Mouse (Mus musculus) heart, embryonic 14.5 days (tissue): ENCODE data around the gene Hamp. TPM values are rescaled to one million over a fixed set of nuclear protein-coding genes. Genes with fewer than 3 reads are reported as not detected.
A peak's percentile ranks its signal among the peaks of the same experiment; 100 is the strongest.

Experiments
- ATAC-seq: fragments of 200-750 bp; cut with Nextera tagmentation; 2 replicates; pipeline ENCODE4 v1.8.0; 2017; ENCODE audit warnings: low read depth, moderate TSS enrichment; ENCODE audit not compliant: insufficient number of reproducible peaks, insufficient read depth, low FRiP score
- H3K27ac ChIP-seq, 2 experiments: fragments of 200-500 bp in 1 of 2; fragments of 300-500 bp in 1 of 2; sonication (generic) in 1 of 2; replicated peaks in 1 of 2; 2 replicates each; pipeline ENCODE4 v1.5.1; 2012 to 2014; ENCODE audit warnings: low read depth in 2 of 2, low read length in 2 of 2, control low read depth in 1 of 2, mild to moderate bottlenecking in 1 of 2, mixed read lengths in 1 of 2; ENCODE audit not compliant: control insufficient read depth in 1 of 2, insufficient read depth in 1 of 2
- H3K27me3 ChIP-seq: fragments of 300-500 bp; sonication (generic); 2 replicates; pipeline ENCODE4 v1.6.1; 2014; ENCODE audit warnings: mild to moderate bottlenecking, low read length, control low read depth; ENCODE audit not compliant: control insufficient read depth, insufficient read depth
- H3K36me3 ChIP-seq: fragments of 300-500 bp; sonication (generic); 2 replicates; pipeline ENCODE4 v1.6.1; 2014; ENCODE audit warnings: mild to moderate bottlenecking, control low read depth, low read length, mixed read lengths; ENCODE audit not compliant: control insufficient read depth, insufficient read depth
- H3K4me1 ChIP-seq, 2 experiments: fragments of 200-500 bp in 1 of 2; fragments of 300-500 bp in 1 of 2; sonication (generic) in 1 of 2; 2 replicates each; pipeline ENCODE4 v1.6.1; 2012 to 2014; ENCODE audit warnings: low read length in 2 of 2, control low read depth in 1 of 2, mixed read lengths in 1 of 2; ENCODE audit not compliant: control insufficient read depth in 2 of 2, insufficient read depth in 2 of 2
- H3K4me2 ChIP-seq: fragments of 300-500 bp; sonication (generic); 2 replicates; pipeline ENCODE4 v1.6.1; 2014; ENCODE audit warnings: mild to moderate bottlenecking, low read length
- H3K4me3 ChIP-seq, 2 experiments: fragments of 200-500 bp in 1 of 2; fragments of 300-500 bp in 1 of 2; sonication (generic) in 1 of 2; 2 replicates each; pipeline ENCODE4 v1.5.1; 2012 to 2014; ENCODE audit warnings: low read length in 2 of 2, mild to moderate bottlenecking in 2 of 2, control low read depth in 1 of 2, low read depth in 1 of 2, moderate library complexity in 1 of 2; ENCODE audit not compliant: control insufficient read depth in 1 of 2, insufficient read depth in 1 of 2
- H3K9ac ChIP-seq: fragments of 300-500 bp; sonication (generic); 2 replicates; pipeline ENCODE4 v1.6.1; 2014; ENCODE audit warnings: mild to moderate bottlenecking, low read length
- H3K9me3 ChIP-seq: fragments of 300-500 bp; sonication (generic); 2 replicates; pipeline ENCODE4 v1.6.1; 2016; ENCODE audit warnings: low read length, control low read depth; ENCODE audit not compliant: control insufficient read depth
- WGBS: fragments of 180-500 bp; shearing (Covaris S2); extraction: QIAGEN DNeasy Blood & Tissue Kit; methylation state at CpG from one replicate; pipeline ENCODE4 v1.1.7; 2014; 5-methylcytosine and 5-hydroxymethylcytosine counted together
- polyA plus RNA-seq: library from polyadenylated mRNA; unstranded; fragments of >200 nt; fragmentation: Nextera tagmentation; extraction: Ambion mirVana; gene quantifications from 2 replicates; pipeline ENCODE4 v1.2.1, GENCODE M21; 2014

The Hamp gene
- polyA plus RNA-seq = not detected in 2 replicates

GRCm38 (mm10) chr7:30943909-30944635 lies at the start of gene Hamp:
TSS of gene Hamp (minus strand) at chr7:30944032.
- Histone ChIP-seq H3K9ac (no peak within 1 kb of the TSS), H3K4me3 (no peak within 1 kb of the TSS), H3K27ac (no peak within 1 kb of the TSS), H3K4me1 (no peaks in the 10 kb centered on the region), H3K27me3 (no peaks in the 10 kb centered on the region), H3K4me2 (no peak within 1 kb of the TSS), H3K9me3 (no peaks in the 10 kb centered on the region), H3K36me3 (peaks cover 24% of the 10 kb centered on the region)
- ATAC-seq = no peak
- WGBS = 61% methylated on average over 9 of the region's 9 CpGs

DNA sequence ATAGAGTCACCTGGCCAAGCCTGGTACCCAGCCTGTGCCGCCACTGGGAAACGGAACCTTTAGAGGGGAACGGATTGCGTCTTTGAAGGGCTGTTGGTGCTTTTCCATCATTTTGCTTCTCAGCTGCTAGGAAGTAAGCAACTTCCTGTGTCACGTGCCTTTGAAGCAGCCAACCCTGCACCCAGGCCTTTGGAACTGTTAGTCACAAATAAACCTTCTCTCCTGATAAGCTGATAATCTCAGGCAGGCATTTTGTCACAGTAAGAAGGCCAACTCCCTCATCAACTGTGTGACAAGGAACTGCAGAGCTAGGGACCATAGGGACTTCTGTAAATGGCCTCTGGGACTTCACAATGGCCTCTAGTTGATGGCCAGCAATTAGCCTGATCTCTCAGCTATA lies 48.3 kb upstream of the Hamp start:
- Histone ChIP-seq H3K9ac (no peak overlapping the region), H3K27ac (no peak overlapping the region), H3K36me3 (no peaks in the 10 kb centered on the region), H3K4me2 (no peak overlapping the region), H3K9me3 (peaks cover 8% of the 10 kb centered on the region; the same call in 1 of the 2 replicates), H3K4me3 (no peak overlapping the region), H3K27me3 (no peaks in the 10 kb centered on the region), H3K4me1 (peaks cover 5 to 9% of the 10 kb centered on the region in 2 experiments; a peak in 3 of 4 replicates)
- WGBS = 55% methylated on average over 5 of the region's 5 CpGs
- ATAC-seq = no peak

GRCm38 (mm10) chr7:30988519-30989162 lies 44.8 kb upstream of the Hamp start:
- Histone ChIP-seq H3K36me3 (no peaks in the 10 kb centered on the region), H3K9ac (no peak overlapping the region), H3K27ac (no peak overlapping the region), H3K4me3 (no peak overlapping the region), H3K4me2 (no peak overlapping the region), H3K9me3 (no peaks in the 10 kb centered on the region), H3K4me1 (peaks cover 5 to 9% of the 10 kb centered on the region in 2 experiments; a peak in 3 of 4 replicates), H3K27me3 (no peaks in the 10 kb centered on the region)
- ATAC-seq = no peak
- 82% methylated on average over 4 of the region's 4 CpGs for WGBS

DNA sequence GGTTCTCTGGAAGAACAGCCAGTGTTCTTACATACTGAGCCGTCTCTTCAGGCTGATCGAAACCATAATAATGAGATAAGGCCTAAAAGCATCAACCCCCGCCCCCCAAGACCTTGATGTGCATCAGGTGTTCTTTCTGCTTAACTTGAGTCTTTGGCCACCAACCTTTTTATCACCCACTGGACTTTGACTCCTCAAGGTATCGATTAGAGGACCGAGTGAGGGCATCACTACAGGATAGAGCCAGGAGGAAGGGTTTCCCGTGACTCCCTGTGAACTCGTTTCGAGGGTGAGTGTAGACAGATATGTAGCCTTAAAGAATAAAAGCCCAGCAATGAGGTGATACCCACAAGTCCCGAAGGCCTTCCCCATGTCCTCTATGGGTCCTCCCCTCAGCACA lies 41.5 kb upstream of the Hamp start:
- H3K9me3 ChIP-seq = 0 out of 2 replicates have a peak, but pooled peaks cover 3% of the 10 kb centered on the region

DNA sequence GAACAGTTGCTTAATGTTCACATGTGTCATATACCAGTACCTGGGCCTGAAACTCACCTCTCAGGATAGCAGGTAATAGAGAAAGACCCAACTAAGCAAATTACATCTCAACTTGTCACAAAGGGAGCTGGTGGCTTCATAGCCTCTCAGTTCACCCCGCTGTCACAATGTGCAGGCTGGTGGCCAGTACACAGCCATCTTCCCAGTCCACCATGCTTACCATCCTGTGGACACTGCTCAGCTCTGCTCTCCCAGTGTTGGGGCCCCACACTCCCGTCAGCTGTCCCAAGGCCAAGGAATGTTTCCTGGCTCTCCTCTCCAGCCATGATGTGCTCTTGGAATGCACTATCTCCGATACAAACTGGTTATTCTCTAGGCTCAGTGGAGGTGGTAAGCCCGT lies 37.9 kb upstream of the Hamp start:
- Histone ChIP-seq H3K4me2 (no peak overlapping the region), H3K4me1 (no peaks in the 10 kb centered on the region), H3K4me3 (no peak overlapping the region), H3K9me3 (0 out of 2 replicates have a peak, but pooled peaks cover 5% of the 10 kb centered on the region), H3K36me3 (no peaks in the 10 kb centered on the region), H3K27me3 (no peaks in the 10 kb centered on the region), H3K9ac (no peak overlapping the region), H3K27ac (no peak overlapping the region)
- ATAC-seq = no peak
- 80% methylated on average over 4 of the region's 4 CpGs for WGBS

More for the DNA sequence above, 41.5 kb upstream of the Hamp start:
- H3K27me3 ChIP-seq = no peaks in the 10 kb centered on the region
- H3K36me3 ChIP-seq = no peaks in the 10 kb centered on the region
- H3K4me1 ChIP-seq = no peaks in the 10 kb centered on the region
- H3K4me2 ChIP-seq = no peak overlapping the region
- no peak overlapping the region for H3K27ac ChIP-seq
- ATAC-seq = no peak
- H3K4me3 ChIP-seq = no peak overlapping the region
- WGBS = 80% methylated on average over 9 of the region's 9 CpGs
- H3K9ac ChIP-seq = no peak overlapping the region

DNA sequence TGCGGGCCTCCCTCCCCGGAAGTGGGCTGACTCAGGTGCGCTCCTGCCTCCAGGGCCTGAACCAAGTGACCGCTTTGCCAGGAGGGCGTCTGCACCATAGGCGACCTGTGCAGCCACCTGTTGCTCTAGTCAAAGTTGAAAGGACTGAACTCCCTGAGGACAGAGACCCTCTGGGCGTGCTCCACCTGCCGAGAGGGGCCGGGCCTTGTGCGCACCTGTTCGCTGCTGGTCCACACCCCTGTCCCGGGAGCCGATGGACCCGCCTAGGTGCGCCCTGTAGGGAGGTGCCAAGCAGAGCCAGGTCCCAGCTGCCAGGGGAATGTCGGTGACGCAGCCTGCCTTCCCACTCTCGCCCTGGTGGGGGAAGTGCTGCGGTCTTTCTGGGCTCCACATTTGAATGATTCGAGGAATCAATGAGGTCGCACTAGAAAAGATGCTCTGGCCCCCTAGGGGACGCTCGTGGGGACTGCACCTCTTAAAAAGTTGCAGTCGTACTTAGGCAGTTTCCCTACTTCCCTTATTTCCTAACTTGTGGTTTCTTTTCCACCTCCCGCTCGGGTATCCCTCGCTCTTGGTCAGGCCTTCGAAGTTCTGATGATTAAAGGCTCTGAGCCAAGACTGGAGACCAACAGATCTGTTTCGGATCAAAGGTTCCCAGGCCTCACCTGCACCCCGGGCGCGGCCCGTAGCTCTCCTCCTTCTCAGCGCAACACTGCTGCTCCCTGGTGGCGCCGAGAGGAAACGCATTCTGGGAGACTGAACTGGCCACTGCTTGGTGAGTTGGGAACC lies 29.9 kb upstream of the Hamp start, which contains the start of gene Fam187b:
Gene Fam187b, plus strand, starts transcription at position 290 of the 789 bp plus-strand sequence.
- Histone ChIP-seq H3K27ac (no peak within 1 kb of the TSS), H3K9me3 (no peaks in the 10 kb centered on the region), H3K9ac (peak within 1 kb of the TSS; percentile 56), H3K36me3 (no peaks in the 10 kb centered on the region), H3K4me2 (peak within 1 kb of the TSS; percentile 83), H3K27me3 (peaks cover 22% of the 10 kb centered on the region), H3K4me3 (peak within 1 kb of the TSS; percentile 40 to 44), H3K4me1 (peaks cover 9 to 10% of the 10 kb centered on the region in 2 experiments; a peak in 2 of 4 replicates)
- WGBS = 0% methylated on average over 34 of the region's 37 CpGs
- peak; percentile 66 for ATAC-seq

DNA sequence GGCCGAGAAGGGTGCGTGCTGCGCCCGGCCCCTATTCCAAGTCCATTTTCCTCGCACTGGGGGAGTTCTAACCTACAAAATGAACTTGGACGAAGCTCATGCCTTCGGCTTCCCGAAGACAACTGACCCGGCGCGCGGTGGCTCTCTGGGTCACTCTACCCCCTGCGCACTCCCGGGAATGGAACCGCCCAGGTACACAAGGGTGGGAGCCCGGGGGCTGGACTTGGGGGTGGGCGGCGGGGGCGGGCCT lies 29.3 kb upstream of the Hamp start, which contains the start of gene Lsr:
Gene Lsr, minus strand, starts transcription at position 214 of the 250 bp plus-strand sequence.
- Histone ChIP-seq H3K4me2 (peak within 1 kb of the TSS; percentile 83), H3K27ac (no peak within 1 kb of the TSS), H3K4me3 (peak within 1 kb of the TSS; percentile 40 to 44), H3K27me3 (peaks cover 22% of the 10 kb centered on the region), H3K4me1 (peaks cover 9 to 10% of the 10 kb centered on the region in 2 experiments; a peak in 2 of 4 replicates), H3K9me3 (no peaks in the 10 kb centered on the region), H3K36me3 (no peaks in the 10 kb centered on the region), H3K9ac (peak within 1 kb of the TSS; percentile 56)
- WGBS = 2% methylated on average over 18 of the region's 19 CpGs
- ATAC-seq = no peak
